Mouse (Mus musculus) MEL-GATA-1-ER (cell line): ENCODE data around the gene Timeless.
A peak's percentile ranks its signal among the peaks of the same experiment; 100 is the strongest.

Experiments
- DNase-seq: peaks from one replicate; pipeline ENCODE4 v3.0.0-alpha.2; 2012; ENCODE audit warnings: low read depth; ENCODE audit errors: extremely low read depth

Timeless gene

DNA sequence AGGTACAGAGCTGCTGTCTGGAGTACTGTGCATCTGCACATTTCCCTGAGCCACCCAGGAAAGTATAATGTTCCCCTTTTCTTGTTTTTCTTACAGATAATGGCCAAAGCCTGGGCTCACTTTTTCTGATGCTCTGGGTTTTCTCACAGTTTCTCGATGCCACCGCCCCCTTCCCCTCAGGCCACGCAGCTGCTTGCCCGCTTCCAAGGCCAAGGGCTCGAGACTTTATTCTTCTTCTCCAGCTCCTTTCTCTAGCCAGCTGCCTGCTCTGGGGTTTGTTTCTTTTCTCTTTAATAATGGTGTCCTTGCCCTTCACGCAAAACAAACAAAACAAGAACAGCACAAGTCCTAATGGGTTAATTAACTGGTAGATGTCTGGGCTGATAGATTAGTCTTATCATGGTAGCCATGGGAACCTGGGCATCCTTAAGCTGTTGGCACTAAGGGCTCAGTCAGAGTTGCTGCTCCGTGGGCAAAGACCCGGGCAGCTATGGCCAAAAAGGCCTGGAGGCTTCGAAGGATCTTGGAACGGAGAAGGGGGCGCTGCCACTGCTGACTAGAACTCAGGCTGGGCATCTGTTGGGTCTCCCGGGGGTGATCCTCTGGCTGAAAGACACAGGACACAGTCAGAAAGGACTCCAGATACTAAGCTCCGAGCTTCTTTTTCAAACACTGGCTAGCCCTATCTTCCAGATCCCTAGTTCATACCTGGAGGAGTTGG lies 64.7 kb downstream of the Timeless start:
- peak; percentile 17 for DNase-seq

DNA sequence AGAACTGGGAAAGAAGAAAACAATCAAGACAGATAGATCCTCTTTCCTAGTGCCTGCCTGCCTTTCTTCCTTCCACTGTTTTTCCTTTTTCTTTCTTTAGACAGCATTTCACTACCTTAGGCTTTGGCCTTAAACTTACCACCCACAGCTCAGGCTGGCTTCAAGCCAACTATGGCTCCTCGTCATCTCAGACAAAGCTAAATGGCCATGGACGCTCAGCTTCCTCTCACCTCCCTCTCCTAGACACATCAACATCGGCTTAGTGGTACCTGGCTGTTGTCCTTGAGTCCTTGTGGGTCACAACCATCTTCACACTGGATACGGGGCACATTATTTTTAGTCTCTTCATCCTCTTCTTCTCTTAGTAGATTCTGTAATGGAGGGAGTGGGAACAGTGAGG lies 65.4 kb downstream of the Timeless start:
- no peak for DNase-seq

- no peak for DNase-seq
These were observed 65.8 kb downstream of the Timeless start for GRCm38 (mm10) chr10:128297622-128298021.

- DNase-seq, result no peak
These were observed 66.4 kb downstream of the Timeless start for GRCm38 (mm10) chr10:128298243-128298642.

DNA sequence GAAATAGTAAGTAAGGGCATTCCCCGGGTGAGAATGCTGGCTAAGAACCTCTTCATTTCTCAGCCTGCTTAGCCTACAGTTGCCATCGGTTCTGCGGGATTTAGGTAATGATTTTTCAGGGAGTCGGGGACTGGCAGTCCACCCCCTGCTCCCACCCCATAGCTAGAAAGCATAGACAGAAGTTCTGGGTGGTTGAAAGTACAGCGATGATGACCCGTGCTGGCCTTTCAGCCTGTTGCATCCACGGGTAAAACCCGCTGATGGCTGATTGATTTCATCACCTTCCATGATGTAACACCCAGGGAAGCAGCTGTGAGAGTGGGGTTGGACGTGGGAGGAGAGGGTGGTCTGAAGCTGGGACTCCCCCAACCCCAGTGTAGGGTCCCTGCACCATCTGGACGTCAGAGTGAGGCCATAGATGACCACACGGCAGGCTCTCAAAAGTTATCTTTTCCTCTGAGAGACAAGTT lies 66.9 kb downstream of the Timeless start, which contains the start of gene Il23a:
Gene Il23a, minus strand, starts transcription at position 51 of the 470 bp plus-strand sequence.
- no peak for DNase-seq

DNA sequence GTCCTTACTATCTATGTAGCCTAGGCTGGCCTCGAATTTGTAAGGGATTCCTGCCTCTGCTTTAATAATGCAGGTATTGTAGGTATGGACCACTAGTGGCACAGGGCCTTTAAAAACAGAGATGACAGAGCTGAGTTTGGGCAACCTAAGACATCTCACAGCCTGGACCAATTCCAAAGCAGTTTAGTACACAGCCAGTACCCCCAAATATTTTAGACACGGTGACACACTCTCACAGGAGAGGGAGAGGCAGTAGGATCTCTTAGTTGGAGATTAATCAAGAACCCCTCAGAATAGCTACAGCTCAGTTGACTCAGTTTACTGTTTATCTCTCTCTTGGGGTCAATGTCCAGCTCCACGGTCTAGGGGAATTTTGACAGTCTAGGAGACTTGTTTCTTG lies 70.5 kb downstream of the Timeless start:
- DNase-seq, result peak; percentile 26
